Mouse (Mus musculus) heart, embryonic 11.5 days (tissue): ENCODE measurements around the gene Cacnb3. TPM values are rescaled to one million over a fixed set of nuclear protein-coding genes. Genes with fewer than 3 reads are reported as not detected.

Source experiments
- ATAC-seq: fragments of 200-750 bp; cut with Nextera tagmentation; replicated peaks from 2 replicates; pipeline ENCODE4 v1.8.0; 2017; ENCODE audit warnings: moderate library complexity; ENCODE audit not compliant: insufficient number of reproducible peaks, low FRiP score, low TSS enrichment
- H3K27ac ChIP-seq: fragments of 300-500 bp; sonication (generic); 2 replicates; pipeline ENCODE4 v1.5.1; 2014; ENCODE audit warnings: mild to moderate bottlenecking, low read depth, low read length
- H3K27me3 ChIP-seq: fragments of 300-500 bp; sonication (generic); 2 replicates; pipeline ENCODE4 v1.6.1; 2014; ENCODE audit warnings: mild to moderate bottlenecking, low read length, mixed read lengths; ENCODE audit not compliant: control insufficient read depth, insufficient read depth
- H3K36me3 ChIP-seq: fragments of 300-500 bp; sonication (generic); 2 replicates; pipeline ENCODE4 v1.6.1; 2014; ENCODE audit warnings: mild to moderate bottlenecking, low read length, moderate library complexity, mixed read lengths; ENCODE audit not compliant: control insufficient read depth, insufficient read depth
- H3K4me1 ChIP-seq: fragments of 300-500 bp; sonication (generic); 2 replicates; pipeline ENCODE4 v1.6.1; 2014; ENCODE audit warnings: low read length; ENCODE audit not compliant: control insufficient read depth, insufficient read depth
- H3K4me2 ChIP-seq: fragments of 300-500 bp; sonication (generic); 2 replicates; pipeline ENCODE4 v1.6.1; 2014; ENCODE audit warnings: mild to moderate bottlenecking, moderate library complexity
- H3K4me3 ChIP-seq: fragments of 300-500 bp; sonication (generic); 2 replicates; pipeline ENCODE4 v1.5.1; 2014; ENCODE audit warnings: low read depth, low read length
- H3K9ac ChIP-seq: fragments of 300-500 bp; sonication (generic); 2 replicates; pipeline ENCODE4 v1.6.1; 2014; ENCODE audit warnings: mild to moderate bottlenecking, low read depth, low read length, moderate library complexity
- H3K9me3 ChIP-seq: fragments of 300-500 bp; sonication (generic); replicated peaks from 2 replicates; pipeline ENCODE4 v1.6.1; 2016; ENCODE audit warnings: low read length; ENCODE audit not compliant: control insufficient read depth
- WGBS: fragments of 180-500 bp; shearing (Covaris S2); extraction: QIAGEN DNeasy Blood & Tissue Kit; methylation state at CpG from one replicate; pipeline ENCODE4 v1.1.7; 2014; ENCODE audit not compliant: insufficient replicate concordance; 5-methylcytosine and 5-hydroxymethylcytosine counted together
- polyA plus RNA-seq: library from polyadenylated mRNA; unstranded; fragments of >200 nt; fragmentation: Nextera tagmentation; extraction: Ambion mirVana; gene quantifications from 2 replicates; pipeline ENCODE4 v1.2.1, GENCODE M21; 2014

The Cacnb3 gene
- polyA plus RNA-seq, 1 experiment from 2014 or later, result 9.8 TPM

GRCm38 (mm10) chr15:98606739-98607138 is 23.9 kb upstream of the Cacnb3 start:
- ATAC-seq, result no peak
- peak overlapping the region; percentile 93 for H3K4me3 ChIP-seq
- no peaks in the 10 kb centered on the region for H3K9me3 ChIP-seq
- peak overlapping the region; percentile 75 for H3K9ac ChIP-seq
- peak overlapping the region; percentile 95 for H3K27ac ChIP-seq
- peak overlapping the region; percentile 75 for H3K4me2 ChIP-seq
- H3K4me1 ChIP-seq, result peaks cover 58% of the 10 kb centered on the region
- H3K36me3 ChIP-seq, result peaks cover 9% of the 10 kb centered on the region
- WGBS, result 40% methylated on average over 9 of the region's 9 CpGs
- no peaks in the 10 kb centered on the region for H3K27me3 ChIP-seq

GRCm38 (mm10) chr15:98607557-98607956 is 23.1 kb upstream of the Cacnb3 start:
- peak overlapping the region; percentile 93 for H3K4me3 ChIP-seq
- H3K9ac ChIP-seq, result peak overlapping the region; percentile 96
- WGBS, result 4% methylated on average over 4 of the region's 4 CpGs
- no peaks in the 10 kb centered on the region for H3K9me3 ChIP-seq
- peak overlapping the region; percentile 95 for H3K27ac ChIP-seq
- peaks cover 9% of the 10 kb centered on the region for H3K36me3 ChIP-seq
- ATAC-seq, result peak; percentile 61
- H3K4me2 ChIP-seq, result peak overlapping the region; percentile 75
- no peaks in the 10 kb centered on the region for H3K27me3 ChIP-seq
- peaks cover 50% of the 10 kb centered on the region for H3K4me1 ChIP-seq

- 10% methylated on average over 9 of the region's 10 CpGs for WGBS
- Histone ChIP-seq H3K36me3 (peaks cover 9% of the 10 kb centered on the region), H3K27me3 (no peaks in the 10 kb centered on the region), H3K9me3 (no peaks in the 10 kb centered on the region), H3K4me2 (peak overlapping the region; percentile 75), H3K4me1 (peaks cover 43% of the 10 kb centered on the region), H3K4me3 (peak overlapping the region; percentile 93), H3K9ac (peak overlapping the region; percentile 96), H3K27ac (peak overlapping the region; percentile 95)
- ATAC-seq, result no peak
Measured at GRCm38 (mm10) chr15:98608058-98608783, 22.4 kb upstream of the Cacnb3 start.

- peaks cover 6% of the 10 kb centered on the region for H3K36me3 ChIP-seq
- peak overlapping the region; percentile 75 for H3K4me2 ChIP-seq
- H3K9me3 ChIP-seq, result no peaks in the 10 kb centered on the region
- peaks cover 37% of the 10 kb centered on the region for H3K4me1 ChIP-seq
- peak; percentile 11 for ATAC-seq
- peak overlapping the region; percentile 93 for H3K4me3 ChIP-seq
- no peaks in the 10 kb centered on the region for H3K27me3 ChIP-seq
- 2% methylated on average over 12 of the region's 26 CpGs for WGBS
- H3K27ac ChIP-seq, result peak overlapping the region; percentile 95
- peak overlapping the region; percentile 96 for H3K9ac ChIP-seq
Measured at GRCm38 (mm10) chr15:98608784-98609250, 21.8 kb upstream of the Cacnb3 start.

- Histone ChIP-seq H3K27me3 (no peaks in the 10 kb centered on the region), H3K27ac (peak within 1 kb of the TSS; percentile 95), H3K9me3 (no peaks in the 10 kb centered on the region), H3K4me1 (peaks cover 35% of the 10 kb centered on the region), H3K4me3 (peak within 1 kb of the TSS; percentile 93), H3K9ac (peak within 1 kb of the TSS; percentile 96), H3K36me3 (no peaks in the 10 kb centered on the region), H3K4me2 (peak within 1 kb of the TSS; percentile 75)
- peak; percentile 67 for ATAC-seq
- under 1% methylated on average over 67 of the region's 75 CpGs for WGBS
Measured at GRCm38 (mm10) chr15:98609331-98610130, 21.1 kb upstream of the Cacnb3 start, which contains the start of gene Adcy6. Gene Adcy6 (minus strand): TSS chr15:98610076.

- WGBS, result 6% methylated on average over 12 of the region's 12 CpGs
- Histone ChIP-seq H3K27me3 (no peaks in the 10 kb centered on the region), H3K36me3 (no peaks in the 10 kb centered on the region), H3K27ac (peak overlapping the region; percentile 95; the same call in 1 of the 2 replicates), H3K4me1 (peaks cover 35% of the 10 kb centered on the region), H3K4me3 (peak overlapping the region; percentile 93), H3K4me2 (peak overlapping the region; percentile 75), H3K9me3 (no peaks in the 10 kb centered on the region), H3K9ac (peak overlapping the region; percentile 96)
- ATAC-seq, result no peak
Measured at GRCm38 (mm10) chr15:98610131-98610633, 20.5 kb upstream of the Cacnb3 start.

- Histone ChIP-seq H3K27me3 (no peaks in the 10 kb centered on the region), H3K27ac (no peak overlapping the region), H3K36me3 (no peaks in the 10 kb centered on the region), H3K9ac (no peak overlapping the region), H3K9me3 (no peaks in the 10 kb centered on the region), H3K4me2 (no peak overlapping the region), H3K4me1 (peaks cover 33% of the 10 kb centered on the region), H3K4me3 (no peak overlapping the region)
- ATAC-seq, result no peak
- WGBS, result 92% methylated on average over 3 of the region's 3 CpGs
Measured at GRCm38 (mm10) chr15:98612229-98612628, 18.4 kb upstream of the Cacnb3 start.

GRCm38 (mm10) chr15:98614551-98614950 is 16.1 kb upstream of the Cacnb3 start:
- H3K9ac ChIP-seq, result 0 out of 2 replicates have a peak overlapping the region, but pooled peaks have one; percentile 22
- ATAC-seq, result no peak

More at GRCm38 (mm10) chr15:98614551-98614950, 16.1 kb upstream of the Cacnb3 start:
- H3K4me3 ChIP-seq, result no peak overlapping the region
- no peak overlapping the region for H3K4me2 ChIP-seq
- H3K4me1 ChIP-seq, result peaks cover 31% of the 10 kb centered on the region
- H3K27ac ChIP-seq, result 0 out of 2 replicates have a peak overlapping the region, but pooled peaks have one; percentile 41
- H3K9me3 ChIP-seq, result no peaks in the 10 kb centered on the region
- 56% methylated on average over 9 of the region's 9 CpGs for WGBS
- no peaks in the 10 kb centered on the region for H3K27me3 ChIP-seq
- no peaks in the 10 kb centered on the region for H3K36me3 ChIP-seq
